Mouse (Mus musculus) forebrain, embryonic 13.5 days (tissue): ENCODE measurements around the gene Ttc41. TPM values are rescaled to one million over a fixed set of nuclear protein-coding genes. Genes with fewer than 3 reads are reported as not detected.
"Not testable (repeated sequence)": the region's sequence is repeated elsewhere in the genome, so short reads cannot be mapped to it uniquely, and the experiment has no call there.

Experiments
- ATAC-seq: fragments of 200-750 bp; cut with Nextera tagmentation; 2 replicates; pipeline ENCODE4 v1.8.0; 2017
- H3K27ac ChIP-seq: fragments of 300-500 bp; sonication (generic); 2 replicates; pipeline ENCODE4 v1.5.1; 2015; ENCODE audit warnings: inconsistent platforms, mild to moderate bottlenecking, moderate library complexity
- H3K27me3 ChIP-seq: fragments of 300-500 bp; sonication (generic); 2 replicates; pipeline ENCODE4 v1.6.1; 2015; ENCODE audit warnings: mild to moderate bottlenecking, inconsistent platforms
- H3K36me3 ChIP-seq: fragments of 300-500 bp; sonication (generic); 2 replicates; pipeline ENCODE4 v1.6.1; 2015; ENCODE audit warnings: mild to moderate bottlenecking, inconsistent platforms; ENCODE audit not compliant: poor library complexity, severe bottlenecking
- H3K4me1 ChIP-seq: fragments of 300-500 bp; sonication (generic); 2 replicates; pipeline ENCODE4 v1.6.1; 2015; ENCODE audit warnings: inconsistent platforms
- H3K4me2 ChIP-seq: fragments of 300-500 bp; sonication (generic); 2 replicates; pipeline ENCODE4 v1.6.1; 2015; ENCODE audit warnings: inconsistent platforms, mild to moderate bottlenecking, moderate library complexity
- H3K4me3 ChIP-seq: fragments of 300-500 bp; sonication (generic); 2 replicates; pipeline ENCODE4 v1.5.1; 2015; ENCODE audit warnings: mild to moderate bottlenecking, inconsistent platforms
- H3K9ac ChIP-seq: fragments of 300-500 bp; sonication (generic); 2 replicates; pipeline ENCODE4 v1.6.1; 2015; ENCODE audit warnings: mild to moderate bottlenecking, inconsistent platforms
- H3K9me3 ChIP-seq: fragments of 300-500 bp; sonication (generic); replicated peaks from 2 replicates; pipeline ENCODE4 v1.6.1; 2016; ENCODE audit warnings: inconsistent platforms
- WGBS: fragments of 180-500 bp; shearing (Covaris S2); methylation state at CpG from one replicate; pipeline ENCODE4 v1.1.7; 2015; 5-methylcytosine and 5-hydroxymethylcytosine counted together
- polyA plus RNA-seq: library from polyadenylated mRNA; unstranded; fragments of >200 nt; fragmentation: Nextera tagmentation; extraction: Ambion mirVana; gene quantifications from 2 replicates; pipeline ENCODE4 v1.2.1, GENCODE M21; 2015

The Ttc41 gene
- polyA plus RNA-seq, result 1.3 and 1.7 TPM in 2 replicates

GRCm38 (mm10) chr10:86705318-86705921 lies at the start of gene Ttc41, which contains the start of gene Hsp90b1:
Ttc41 (plus strand) TSS chr10:86705811.
Hsp90b1 (minus strand) TSS chr10:86705509.
- peak; percentile 98 for ATAC-seq
- Histone ChIP-seq H3K36me3 (peaks cover 26% of the 10 kb centered on the region), H3K4me3 (peak within 1 kb of the TSS; percentile 91), H3K9ac (peak within 1 kb of the TSS; percentile 95), H3K27me3 (no peaks in the 10 kb centered on the region), H3K9me3 (no peaks in the 10 kb centered on the region), H3K4me2 (peak within 1 kb of the TSS; percentile 93), H3K27ac (peak within 1 kb of the TSS; percentile 94), H3K4me1 (peaks cover 47% of the 10 kb centered on the region)
- under 1% methylated on average over 51 of the region's 51 CpGs for WGBS

GRCm38 (mm10) chr10:86670550-86670949 lies 35.1 kb upstream of the Ttc41 start:
- H3K4me1 ChIP-seq, H3K36me3 ChIP-seq, H3K9ac ChIP-seq, H3K4me3 ChIP-seq, H3K9me3 ChIP-seq, ATAC-seq, H3K27ac ChIP-seq, H3K4me2 ChIP-seq, H3K27me3 ChIP-seq: not testable (repeated sequence)
- 81% methylated on average over 4 of the region's 4 CpGs for WGBS

- not testable (repeated sequence) for H3K9me3 ChIP-seq, H3K27me3 ChIP-seq, H3K36me3 ChIP-seq, H3K4me1 ChIP-seq, H3K27ac ChIP-seq
- ATAC-seq, result peak; percentile 65
- Histone ChIP-seq H3K9ac (0 out of 2 replicates have a peak overlapping the region, but pooled peaks have one; percentile 85), H3K4me3 (peak overlapping the region; percentile 65), H3K4me2 (peak overlapping the region; percentile 71)
- WGBS, result 37% methylated on average over 2 of the region's 2 CpGs
Observed at GRCm38 (mm10) chr10:86684797-86685178, 20.8 kb upstream of the Ttc41 start.

GRCm38 (mm10) chr10:86685179-86686016 lies 20.2 kb upstream of the Ttc41 start:
- WGBS, result under 1% methylated on average over 50 of the region's 53 CpGs
- ATAC-seq, result peak; percentile 95
- H3K9me3 ChIP-seq, H3K4me1 ChIP-seq, H3K27me3 ChIP-seq, H3K36me3 ChIP-seq: not testable (repeated sequence)
- H3K4me2 ChIP-seq, result peak overlapping the region; percentile 71
- H3K4me3 ChIP-seq, result peak overlapping the region; percentile 65
- peak overlapping the region; percentile 82 for H3K27ac ChIP-seq
- peak overlapping the region; percentile 85 for H3K9ac ChIP-seq

GRCm38 (mm10) chr10:86686017-86686360 lies 19.6 kb upstream of the Ttc41 start:
- ATAC-seq, H3K4me1 ChIP-seq, H3K27me3 ChIP-seq, H3K27ac ChIP-seq, H3K9me3 ChIP-seq: not testable (repeated sequence)
- H3K36me3 ChIP-seq, result peaks cover 14% of the 10 kb centered on the region
- H3K4me3 ChIP-seq, result peak overlapping the region; percentile 65
- peak overlapping the region; percentile 85 for H3K9ac ChIP-seq
- 21% methylated on average over 9 of the region's 9 CpGs for WGBS
- H3K4me2 ChIP-seq, result peak overlapping the region; percentile 71

- peak overlapping the region; percentile 29 for H3K4me2 ChIP-seq
- 82% methylated on average over 3 of the region's 3 CpGs for WGBS
Observed at GRCm38 (mm10) chr10:86700251-86700650, 5.4 kb upstream of the Ttc41 start.

GRCm38 (mm10) chr10:86700973-86701372 lies 4.6 kb upstream of the Ttc41 start:
- no peak overlapping the region for H3K27ac ChIP-seq
- peaks cover 63% of the 10 kb centered on the region for H3K36me3 ChIP-seq
- H3K4me1 ChIP-seq, result peaks cover 53% of the 10 kb centered on the region
- H3K4me3 ChIP-seq, result no peak overlapping the region
- H3K9ac ChIP-seq, result 0 out of 2 replicates have a peak overlapping the region, but pooled peaks have one; percentile 10
- H3K27me3 ChIP-seq, result no peaks in the 10 kb centered on the region
- ATAC-seq, result no peak
- no peaks in the 10 kb centered on the region for H3K9me3 ChIP-seq
- H3K4me2 ChIP-seq, result peak overlapping the region; percentile 29; the same call in 1 of the 2 replicates
- 70% methylated on average over 3 of the region's 3 CpGs for WGBS

More at GRCm38 (mm10) chr10:86700251-86700650, 5.4 kb upstream of the Ttc41 start:
- Histone ChIP-seq H3K27me3 (no peaks in the 10 kb centered on the region), H3K4me3 (no peak overlapping the region), H3K27ac (no peak overlapping the region), H3K9me3 (no peaks in the 10 kb centered on the region), H3K36me3 (peaks cover 70% of the 10 kb centered on the region), H3K9ac (peak overlapping the region; percentile 2; the same call in 1 of the 2 replicates), H3K4me1 (peaks cover 53% of the 10 kb centered on the region)
- ATAC-seq, result no peak

GRCm38 (mm10) chr10:86702312-86702920 lies 3.2 kb upstream of the Ttc41 start:
- ATAC-seq, result no peak
- H3K4me3 ChIP-seq, result 0 out of 2 replicates have a peak overlapping the region, but pooled peaks have one; percentile 6
- H3K4me1 ChIP-seq, result peaks cover 61% of the 10 kb centered on the region
- no peak overlapping the region for H3K27ac ChIP-seq
- peak overlapping the region; percentile 93 for H3K4me2 ChIP-seq
- no peaks in the 10 kb centered on the region for H3K27me3 ChIP-seq
- no peaks in the 10 kb centered on the region for H3K9me3 ChIP-seq
- WGBS, result 51% methylated on average over 4 of the region's 4 CpGs
- peaks cover 55% of the 10 kb centered on the region for H3K36me3 ChIP-seq
- 0 out of 2 replicates have a peak overlapping the region, but pooled peaks have one; percentile 21 for H3K9ac ChIP-seq

GRCm38 (mm10) chr10:86703375-86703774 lies 2.2 kb upstream of the Ttc41 start:
- 75% methylated on average over 4 of the region's 4 CpGs for WGBS
- Histone ChIP-seq H3K9me3 (no peaks in the 10 kb centered on the region), H3K9ac (peak overlapping the region; percentile 95; the same call in 1 of the 2 replicates), H3K27ac (no peak overlapping the region), H3K27me3 (no peaks in the 10 kb centered on the region), H3K4me1 (peaks cover 61% of the 10 kb centered on the region), H3K36me3 (peaks cover 46% of the 10 kb centered on the region), H3K4me2 (peak overlapping the region; percentile 93), H3K4me3 (peak overlapping the region; percentile 91)
- ATAC-seq, result no peak

GRCm38 (mm10) chr10:86704141-86704540 lies 1.5 kb upstream of the Ttc41 start:
- WGBS, result 11% methylated on average over 8 of the region's 8 CpGs
- Histone ChIP-seq H3K27me3 (no peaks in the 10 kb centered on the region), H3K4me1 (peaks cover 59% of the 10 kb centered on the region), H3K27ac (no peak overlapping the region), H3K4me2 (peak overlapping the region; percentile 93), H3K36me3 (peaks cover 39% of the 10 kb centered on the region), H3K9ac (peak overlapping the region; percentile 95), H3K9me3 (no peaks in the 10 kb centered on the region), H3K4me3 (peak overlapping the region; percentile 91)
- no peak for ATAC-seq

GRCm38 (mm10) chr10:86704589-86705191 lies 921 bp upstream of the Ttc41 start:
- no peaks in the 10 kb centered on the region for H3K27me3 ChIP-seq
- H3K9me3 ChIP-seq, result no peaks in the 10 kb centered on the region
- H3K4me3 ChIP-seq, result peak overlapping the region; percentile 91
- peak overlapping the region; percentile 93 for H3K4me2 ChIP-seq
- H3K36me3 ChIP-seq, result peaks cover 34% of the 10 kb centered on the region
- peak overlapping the region; percentile 85 for H3K27ac ChIP-seq
- H3K4me1 ChIP-seq, result peaks cover 53% of the 10 kb centered on the region
- WGBS, result under 1% methylated on average over 33 of the region's 33 CpGs
- peak overlapping the region; percentile 95 for H3K9ac ChIP-seq
- no peak; the same call in 1 of the 2 replicates for ATAC-seq
